Mouse (Mus musculus) limb, embryonic 14.5 days (tissue): ENCODE measurements around the gene Ccr9. TPM values are rescaled to one million over a fixed set of nuclear protein-coding genes. Genes with fewer than 3 reads are reported as not detected.

Source experiments
- ATAC-seq: fragments of 200-750 bp; cut with Nextera tagmentation; 2 replicates; pipeline ENCODE4 v1.8.0; 2017; ENCODE audit warnings: low read depth, moderate number of reproducible peaks, moderate TSS enrichment; ENCODE audit not compliant: low FRiP score
- DNase-seq: peaks from one replicate; pipeline ENCODE4 v3.0.0-alpha.2; 2015; ENCODE audit warnings: low spot score
- H3K27ac ChIP-seq: fragments of 300-500 bp; sonication (generic); replicated peaks from 2 replicates; pipeline ENCODE4 v1.5.1; 2014; ENCODE audit warnings: low read depth, mild to moderate bottlenecking, low read length, moderate library complexity, mixed read lengths
- H3K27me3 ChIP-seq: fragments of 300-500 bp; sonication (generic); 2 replicates; pipeline ENCODE4 v1.6.1; 2014; ENCODE audit warnings: low read length, mixed read lengths; ENCODE audit not compliant: control insufficient read depth, insufficient read depth
- H3K36me3 ChIP-seq: fragments of 300-500 bp; sonication (generic); 2 replicates; pipeline ENCODE4 v1.6.1; 2014; ENCODE audit warnings: mild to moderate bottlenecking, low read length, moderate library complexity, mixed read lengths; ENCODE audit not compliant: control insufficient read depth, insufficient read depth
- H3K4me1 ChIP-seq: fragments of 300-500 bp; sonication (generic); 2 replicates; pipeline ENCODE4 v1.6.1; 2014; ENCODE audit warnings: antibody characterized with exemption, low read length, mixed read lengths; ENCODE audit not compliant: control insufficient read depth, insufficient read depth
- H3K4me2 ChIP-seq: fragments of 300-500 bp; sonication (generic); replicated peaks from 2 replicates; pipeline ENCODE4 v1.6.1; 2014; ENCODE audit warnings: low read depth, mild to moderate bottlenecking, low read length, moderate library complexity; ENCODE audit not compliant: severe bottlenecking
- H3K4me3 ChIP-seq: fragments of 300-500 bp; sonication (generic); replicated peaks from 2 replicates; pipeline ENCODE4 v1.5.1; 2014; ENCODE audit warnings: low read length
- H3K9ac ChIP-seq: fragments of 300-500 bp; sonication (generic); 2 replicates; pipeline ENCODE4 v1.6.1; 2014; ENCODE audit warnings: mild to moderate bottlenecking, low read depth, low read length, moderate library complexity; ENCODE audit not compliant: severe bottlenecking
- H3K9me3 ChIP-seq: fragments of 300-500 bp; sonication (generic); 2 replicates; pipeline ENCODE4 v1.6.1; 2016; ENCODE audit warnings: low read length; ENCODE audit not compliant: control insufficient read depth
- POLR2A ChIP-seq: fragments of 200-500 bp; IDR thresholded peaks from 2 replicates; pipeline ENCODE4 v1.8.0; 2012; ENCODE audit warnings: inconsistent platforms, mild to moderate bottlenecking, moderate library complexity, borderline replicate concordance; ENCODE audit not compliant: insufficient read depth, insufficient read length; ENCODE audit errors: extremely low read depth
- WGBS: fragments of 180-500 bp; shearing (Covaris S2); extraction: QIAGEN DNeasy Blood & Tissue Kit; methylation state at CpG from one replicate; pipeline ENCODE4 v1.1.7; 2014; 5-methylcytosine and 5-hydroxymethylcytosine counted together
- polyA plus RNA-seq, 2 experiments: library from polyadenylated mRNA; depleted of rRNA in 1 of 2; stranded (reverse) in 1 of 2; unstranded in 1 of 2; fragments of >200 nt; fragmentation: Nextera tagmentation in 1 of 2; extraction: Ambion mirVana in 1 of 2; gene quantifications; 2 replicates each; pipeline versions ENCODE4 v1.2.1 to v1.2.3; 2012 to 2014

Gene Ccr9
- polyA plus RNA-seq, 2 experiments: 0.09 to 0.17 TPM

- Histone ChIP-seq H3K27me3 (no peaks in the 10 kb centered on the region), H3K27ac (no peak overlapping the region), H3K4me1 (no peaks in the 10 kb centered on the region), H3K9ac (no peak overlapping the region), H3K9me3 (no peaks in the 10 kb centered on the region), H3K4me3 (no peak overlapping the region), H3K4me2 (no peak overlapping the region), H3K36me3 (no peaks in the 10 kb centered on the region)
- DNase-seq: no peak
- ATAC-seq: no peak
- WGBS: 67% methylated on average over 4 of the region's 4 CpGs
- no peak for TF ChIP-seq POLR2A
These were observed 80.4 kb downstream of the Ccr9 start for GRCm38 (mm10) chr9:123758645-123759044.

DNA sequence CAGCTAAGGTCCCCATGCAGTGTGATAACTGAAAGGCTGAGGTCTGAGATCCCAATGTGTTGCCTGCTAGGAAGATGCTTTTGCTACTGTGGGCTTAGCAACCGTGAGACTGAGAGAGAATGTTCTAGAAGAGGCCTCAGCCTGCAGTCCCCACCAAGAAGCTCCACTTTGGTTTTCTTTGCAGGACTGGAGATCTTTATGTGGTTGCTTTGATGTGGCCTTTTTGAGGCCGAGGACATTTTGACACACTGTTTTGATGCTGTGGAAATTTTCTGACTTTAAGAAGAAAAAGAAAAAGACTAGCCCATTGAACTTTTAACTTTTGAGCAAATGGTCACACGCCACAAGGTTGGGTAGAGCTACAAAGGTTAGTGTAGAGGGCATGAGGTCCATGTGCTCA is 82.6 kb downstream of the Ccr9 start:
- TF ChIP-seq POLR2A: no peak
- Histone ChIP-seq H3K27ac (no peak overlapping the region), H3K27me3 (no peaks in the 10 kb centered on the region), H3K9ac (no peak overlapping the region), H3K4me1 (no peaks in the 10 kb centered on the region), H3K9me3 (no peaks in the 10 kb centered on the region), H3K4me2 (no peak overlapping the region), H3K4me3 (no peak overlapping the region), H3K36me3 (no peaks in the 10 kb centered on the region)
- DNase-seq (no peak), ATAC-seq (no peak)
- WGBS: 87% methylated on average over 3 of the region's 3 CpGs

DNA sequence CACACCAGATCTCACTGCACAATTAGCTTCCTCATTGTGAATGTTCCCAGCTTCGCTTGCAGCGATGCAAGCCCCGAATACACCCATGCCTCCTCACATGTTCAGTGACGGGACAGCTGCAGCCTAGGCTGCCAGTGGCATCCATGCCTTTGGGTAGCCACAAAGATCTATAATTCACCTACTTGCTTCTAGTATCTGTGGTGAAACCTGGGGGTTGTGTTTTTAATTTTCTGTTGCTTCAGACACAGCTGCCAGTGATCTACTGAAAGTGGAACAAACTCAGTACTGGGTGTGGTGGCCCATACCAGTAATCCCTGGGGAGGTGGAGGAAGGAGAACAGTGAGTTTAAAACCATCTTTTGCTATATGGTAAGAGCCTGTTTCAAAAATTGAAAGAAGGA is 84.6 kb downstream of the Ccr9 start:
- Histone ChIP-seq H3K9ac (no peak overlapping the region), H3K9me3 (no peaks in the 10 kb centered on the region), H3K27ac (no peak overlapping the region), H3K4me1 (no peaks in the 10 kb centered on the region), H3K36me3 (no peaks in the 10 kb centered on the region), H3K4me2 (no peak overlapping the region), H3K4me3 (no peak overlapping the region), H3K27me3 (no peaks in the 10 kb centered on the region)
- WGBS: 87% methylated on average over 4 of the region's 4 CpGs
- DNase-seq (no peak), ATAC-seq (no peak)
- TF ChIP-seq POLR2A: no peak

DNA sequence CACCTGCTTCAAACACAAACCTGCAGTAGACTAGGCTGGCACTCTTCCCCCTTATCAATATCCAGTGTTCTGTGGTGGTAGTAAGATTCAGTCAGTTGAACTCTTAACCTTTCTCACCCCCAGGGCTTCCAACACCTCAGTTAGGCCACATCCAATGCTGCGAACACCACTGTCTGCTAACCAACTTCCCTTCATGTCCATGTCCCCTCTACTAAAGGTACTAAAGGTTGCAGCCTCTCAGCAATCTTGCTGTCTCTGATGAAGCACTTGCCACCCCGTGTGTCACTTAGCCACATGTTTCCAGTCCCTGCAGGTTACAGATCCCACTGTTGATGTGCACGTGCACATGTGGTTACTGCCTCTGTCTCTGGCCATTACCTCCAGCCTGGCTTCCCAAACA is 85.5 kb downstream of the Ccr9 start:
- no peak overlapping the region for H3K9ac ChIP-seq
- WGBS: 82% methylated on average over 3 of the region's 3 CpGs
- ATAC-seq: no peak

DNA sequence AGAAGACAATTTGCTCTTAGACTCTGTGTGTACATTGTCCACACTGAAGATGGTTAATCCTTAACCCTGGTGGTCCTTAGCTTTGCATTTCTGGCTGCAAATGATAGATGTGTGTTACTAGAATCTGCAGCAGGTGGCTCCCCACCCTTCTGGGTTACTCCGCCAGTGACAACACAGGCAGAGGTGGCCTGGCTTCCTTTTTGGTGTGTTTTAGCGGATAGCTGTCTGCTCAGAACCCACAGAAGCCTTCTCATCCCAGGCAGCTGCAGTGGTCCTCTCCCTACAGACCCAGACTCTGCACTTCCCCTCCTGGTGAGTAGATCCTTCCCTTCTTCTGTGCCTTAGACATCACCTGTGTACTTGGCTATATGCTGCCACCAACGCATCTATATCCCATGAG is 88.8 kb downstream of the Ccr9 start:
- ATAC-seq: no peak
- no peak for TF ChIP-seq POLR2A
- 84% methylated on average over 3 of the region's 3 CpGs for WGBS
- H3K4me1 ChIP-seq: no peaks in the 10 kb centered on the region
- no peaks in the 10 kb centered on the region for H3K27me3 ChIP-seq
- H3K4me3 ChIP-seq: no peak overlapping the region
- no peak overlapping the region for H3K4me2 ChIP-seq
- no peaks in the 10 kb centered on the region for H3K9me3 ChIP-seq
- H3K36me3 ChIP-seq: no peaks in the 10 kb centered on the region
- H3K27ac ChIP-seq: no peak overlapping the region
- no peak for DNase-seq
- no peak overlapping the region for H3K9ac ChIP-seq

More for the DNA sequence above, 85.5 kb downstream of the Ccr9 start:
- Histone ChIP-seq H3K4me2 (no peak overlapping the region), H3K4me3 (no peak overlapping the region), H3K9me3 (no peaks in the 10 kb centered on the region), H3K27me3 (no peaks in the 10 kb centered on the region), H3K36me3 (no peaks in the 10 kb centered on the region), H3K4me1 (no peaks in the 10 kb centered on the region), H3K27ac (no peak overlapping the region)
- DNase-seq: no peak
- no peak for TF ChIP-seq POLR2A

DNA sequence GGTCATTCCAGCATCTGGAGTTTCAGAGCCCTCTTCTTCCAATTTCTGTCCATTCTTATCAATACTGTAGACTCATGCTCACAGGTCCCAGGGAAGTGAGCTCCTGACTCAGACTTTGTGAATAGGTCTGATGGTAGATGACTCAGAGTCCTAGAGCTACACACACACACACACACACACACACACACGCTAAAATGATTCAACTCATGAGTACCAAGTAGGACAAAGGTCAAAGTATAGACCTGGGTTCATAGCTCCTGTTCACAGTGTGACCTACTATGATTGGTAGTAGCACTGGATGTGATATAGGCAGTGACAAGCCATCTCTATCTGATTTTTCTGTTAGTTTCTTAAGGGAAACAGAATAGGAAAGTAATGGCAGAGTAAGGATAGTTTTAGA is 90.2 kb downstream of the Ccr9 start:
- ATAC-seq: no peak
- no peak for TF ChIP-seq POLR2A

More for the DNA sequence above, 90.2 kb downstream of the Ccr9 start:
- H3K4me1 ChIP-seq: no peaks in the 10 kb centered on the region
- H3K27ac ChIP-seq: no peak overlapping the region
- no peak overlapping the region for H3K9ac ChIP-seq
- H3K4me2 ChIP-seq: no peak overlapping the region
- no peaks in the 10 kb centered on the region for H3K9me3 ChIP-seq
- no peaks in the 10 kb centered on the region for H3K27me3 ChIP-seq
- no peaks in the 10 kb centered on the region for H3K36me3 ChIP-seq
- DNase-seq: no peak
- WGBS: 75% methylated on average over 1 of the region's 1 CpGs
- no peak overlapping the region for H3K4me3 ChIP-seq
